Mouse (Mus musculus): ENCODE data around the gene Bcl9.

The Bcl9 gene

DNA sequence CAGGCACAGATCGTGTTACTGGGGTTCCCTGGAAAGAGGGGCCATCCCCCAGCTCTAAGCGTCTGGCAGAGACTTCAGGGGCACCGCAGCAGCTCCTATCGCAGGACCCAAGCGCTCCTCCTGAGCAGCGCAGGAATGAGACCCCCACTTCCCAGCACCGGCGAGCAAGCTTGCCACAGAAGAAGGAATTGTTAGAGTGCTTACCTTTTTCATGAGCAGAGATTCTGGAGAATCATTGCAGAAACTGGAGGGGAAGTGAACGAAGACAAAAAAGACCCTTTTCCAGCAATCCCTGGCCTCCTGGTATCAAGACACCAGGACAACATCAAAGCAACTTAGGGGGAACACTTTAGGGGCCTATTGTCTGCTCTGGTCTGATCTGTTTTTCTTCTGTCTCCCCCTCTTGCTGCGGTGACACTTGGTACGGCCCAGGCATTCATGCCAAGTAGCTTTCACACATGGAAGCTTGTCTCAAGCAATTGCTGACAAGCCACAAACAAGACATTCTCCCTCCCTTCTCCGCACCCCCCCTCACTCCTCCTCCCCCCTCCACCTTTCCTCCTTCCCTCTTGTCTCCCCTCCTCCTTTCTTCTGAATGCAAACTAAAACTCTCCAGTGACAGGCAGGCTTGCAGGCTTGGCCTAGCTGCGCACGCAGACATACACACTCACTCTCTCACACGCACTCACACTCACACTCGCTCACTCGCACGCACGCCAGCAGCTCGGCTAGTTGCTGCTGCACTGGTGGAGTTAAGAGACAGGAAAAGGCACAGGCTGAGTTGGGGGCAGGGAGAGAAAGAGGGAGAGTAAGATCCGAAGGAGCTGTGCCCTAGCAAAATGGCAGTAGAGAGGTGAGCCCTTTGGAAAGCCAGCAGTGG is at the start of gene Bcl9:
TSS of gene Bcl9 (minus strand) at position 365 of the 880 bp plus-strand sequence.
- peak; percentile 87 to 89 for DNase-seq

DNA sequence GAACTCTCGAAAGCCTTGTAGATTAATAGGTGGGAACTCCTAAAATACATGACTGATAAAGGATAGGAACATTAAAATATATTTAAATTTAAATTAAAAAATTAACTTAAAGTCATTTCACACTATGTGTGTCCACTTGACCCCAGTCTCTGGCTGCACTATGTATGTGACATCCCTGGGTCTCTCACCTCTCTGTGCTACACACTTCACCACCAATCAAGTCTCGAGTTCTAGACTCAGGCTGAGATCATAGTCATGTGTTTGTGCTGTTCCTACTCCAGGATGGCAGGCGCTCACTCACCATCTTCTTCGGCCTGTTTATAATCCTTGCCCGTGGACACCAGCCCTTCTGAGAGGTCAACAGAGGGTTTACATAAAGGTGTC is 41.5 kb upstream of the Bcl9 start:
- DNase-seq = no peak

- peak; percentile 93 to 96 for DNase-seq
These were observed 40.9 kb upstream of the Bcl9 start for GRCm38 (mm10) chr3:97338522-97339192.

GRCm38 (mm10) chr3:97337306-97337705 is 39.6 kb upstream of the Bcl9 start:
- DNase-seq = no peak

- DNase-seq = no peak
These were observed 38.6 kb upstream of the Bcl9 start for GRCm38 (mm10) chr3:97336331-97336730.

GRCm38 (mm10) chr3:97334618-97335017 is 36.9 kb upstream of the Bcl9 start:
- no peak for DNase-seq

- peak in 1 of 2 experiments; percentile 38 for DNase-seq
These were observed 34.5 kb upstream of the Bcl9 start for GRCm38 (mm10) chr3:97332172-97332571.

GRCm38 (mm10) chr3:97327809-97328208 is 30.1 kb upstream of the Bcl9 start:
- DNase-seq = no peak

GRCm38 (mm10) chr3:97327356-97327755 is 29.6 kb upstream of the Bcl9 start:
- DNase-seq = no peak

GRCm38 (mm10) chr3:97325621-97326345 is 28.1 kb upstream of the Bcl9 start:
- DNase-seq = no peak

DNA sequence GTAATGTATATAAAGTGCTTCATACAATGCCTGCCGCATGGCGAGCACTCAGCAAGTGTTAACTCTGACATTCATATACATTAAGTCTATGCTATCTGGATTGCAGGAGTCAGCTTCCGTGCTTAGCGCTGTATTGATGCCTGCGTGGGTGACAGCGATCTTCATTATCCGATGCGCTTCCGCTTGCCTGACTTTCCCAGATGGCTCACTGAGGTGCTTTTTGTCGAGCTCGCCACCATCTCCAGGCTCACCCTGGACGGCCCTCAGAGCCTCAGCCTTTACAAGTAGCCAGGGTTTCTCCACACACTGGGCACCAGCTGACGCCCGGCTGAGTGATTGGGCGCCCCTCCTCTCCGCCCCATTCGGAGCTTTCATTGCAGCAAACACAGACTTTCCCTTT is 26.3 kb upstream of the Bcl9 start:
- no peak for DNase-seq

- DNase-seq = no peak
These were observed 19.6 kb upstream of the Bcl9 start for GRCm38 (mm10) chr3:97317302-97317701.

- DNase-seq = no peak
These were observed 15.7 kb upstream of the Bcl9 start for GRCm38 (mm10) chr3:97313431-97313830.

DNA sequence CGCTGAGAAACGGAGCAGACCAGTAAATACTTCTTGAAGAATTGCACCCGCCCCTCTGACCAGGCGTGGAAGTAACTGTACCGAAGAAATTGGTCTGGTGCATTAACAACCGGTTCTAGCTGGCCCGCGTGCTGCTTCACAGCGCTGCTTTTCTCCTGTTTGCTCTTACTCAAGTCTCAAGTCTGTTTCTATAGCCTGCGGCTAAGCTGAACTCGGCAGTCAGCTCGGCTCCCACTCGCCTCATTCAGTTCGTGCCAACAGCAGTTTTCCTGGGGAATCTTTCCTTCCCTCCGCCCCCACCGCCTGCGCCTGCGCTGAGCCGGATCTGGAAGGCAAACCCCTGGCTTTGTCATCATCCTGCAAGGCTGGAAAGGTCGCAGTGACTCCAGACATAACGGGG is 14.3 kb upstream of the Bcl9 start:
- peak; percentile 38 to 68 for DNase-seq

DNA sequence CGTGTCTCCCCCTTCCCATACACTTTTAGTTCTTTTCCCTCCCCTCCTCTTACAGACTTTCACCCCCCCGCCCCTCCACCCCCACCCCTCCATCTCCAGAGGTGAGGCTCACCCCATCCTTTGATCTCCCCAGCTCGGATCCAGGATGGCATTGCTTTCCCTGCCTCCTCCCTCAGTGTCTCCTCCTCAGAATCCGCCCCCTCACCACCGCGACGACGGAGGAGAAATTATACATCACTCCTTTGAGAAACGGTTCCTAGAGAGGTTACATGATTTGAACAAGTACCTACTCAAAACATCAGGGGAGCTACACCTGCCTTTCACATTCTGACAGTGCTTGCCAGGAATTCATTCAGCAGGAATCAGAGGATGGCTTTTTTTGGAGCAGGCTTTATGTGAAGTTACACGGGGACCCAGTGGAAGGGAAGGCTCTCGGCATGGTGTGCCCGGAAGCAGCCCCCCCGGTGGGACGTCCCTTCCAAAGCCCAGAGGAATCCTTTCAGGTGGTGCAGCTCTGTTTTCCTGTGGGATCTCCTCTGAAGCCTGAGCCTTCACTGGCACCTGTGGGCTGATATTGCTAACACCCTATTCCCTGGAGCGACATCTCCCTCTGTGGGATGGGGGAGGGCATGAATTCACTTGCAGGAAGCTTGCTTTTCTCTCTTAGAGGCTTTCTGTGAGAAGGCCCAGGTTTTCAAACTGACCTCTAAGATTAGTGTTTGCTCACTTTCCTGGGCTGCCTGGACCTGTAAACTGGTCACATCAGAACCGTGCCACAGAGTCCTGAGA is 12.2 kb upstream of the Bcl9 start:
- DNase-seq = no peak

DNA sequence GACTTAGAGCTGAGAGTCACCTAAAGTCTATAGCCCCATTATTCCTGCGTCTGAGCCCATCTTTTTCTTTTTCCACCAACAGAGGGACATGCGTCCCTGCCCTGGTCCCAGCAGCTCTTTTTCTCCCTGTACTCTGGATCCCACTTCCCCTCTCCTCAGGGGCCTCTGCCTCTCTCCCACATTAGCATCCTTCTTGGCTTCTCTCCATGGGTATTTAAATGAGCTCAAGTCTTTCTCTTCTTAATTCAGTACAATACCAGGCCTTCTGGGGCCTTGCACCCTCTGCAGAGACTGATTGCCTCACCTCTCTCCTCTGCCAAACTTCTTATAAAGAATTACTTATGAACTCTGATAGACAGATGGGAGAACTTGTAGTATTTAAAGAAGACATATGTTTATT is 10.7 kb upstream of the Bcl9 start:
- DNase-seq = no peak

- no peak for DNase-seq
These were observed 8.2 kb upstream of the Bcl9 start for GRCm38 (mm10) chr3:97305907-97306306.

GRCm38 (mm10) chr3:97301586-97301985 is 3.9 kb upstream of the Bcl9 start:
- no peak for DNase-seq

GRCm38 (mm10) chr3:97300370-97300769 is 2.7 kb upstream of the Bcl9 start:
- no peak for DNase-seq

DNA sequence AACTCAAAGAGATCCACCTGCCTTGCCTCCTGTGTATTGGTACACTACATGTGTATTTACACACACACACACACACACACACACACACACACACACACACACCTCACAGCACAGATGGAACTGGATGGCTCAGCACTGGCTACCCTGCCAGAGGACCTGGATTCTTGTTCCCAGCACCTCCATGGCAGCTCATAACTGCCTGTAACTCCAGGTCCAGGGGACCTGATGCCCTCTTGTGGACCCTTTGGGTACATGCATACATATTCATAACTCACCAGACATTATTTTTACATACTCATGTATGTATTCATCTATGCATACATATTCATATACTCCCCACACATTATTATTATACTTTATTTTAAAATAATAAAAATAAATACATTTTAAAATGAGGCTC is 2.2 kb upstream of the Bcl9 start:
- no peak for DNase-seq

DNA sequence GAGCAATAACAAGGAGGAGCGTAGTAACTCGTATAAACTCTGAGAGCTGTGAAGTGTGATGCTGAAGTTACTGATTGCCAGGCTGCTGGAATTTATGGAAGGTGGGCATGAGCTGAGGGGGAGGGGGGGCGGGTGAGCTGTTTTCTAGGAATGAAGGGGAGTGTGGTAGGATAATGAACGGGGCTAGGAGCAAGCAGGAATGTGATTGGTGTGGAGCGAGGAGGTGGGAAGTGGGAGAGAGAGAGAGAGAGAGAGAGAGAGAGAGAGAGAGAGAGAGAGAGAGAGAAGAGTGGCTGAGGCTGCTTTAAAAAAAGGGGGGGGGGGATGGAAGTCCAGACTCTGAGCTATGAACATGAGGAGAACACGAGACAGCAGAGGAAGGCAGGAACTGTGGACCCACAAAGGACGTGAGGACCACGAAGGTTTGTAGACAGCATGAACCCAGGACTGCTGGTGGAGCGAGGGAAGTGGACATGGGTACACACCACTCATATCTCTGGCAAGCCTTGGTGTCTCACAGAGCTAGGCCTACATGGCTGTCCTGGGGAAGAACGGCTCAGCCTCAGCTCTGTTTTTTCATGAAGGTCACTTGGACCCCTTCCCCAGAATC is 1.2 kb upstream of the Bcl9 start:
- no peak for DNase-seq

GRCm38 (mm10) chr3:97296941-97297552 is 670 bp downstream of the Bcl9 start:
- DNase-seq = peak; percentile 70

Data from cerebellum, postnatal 25 days (tissue).